Mouse (Mus musculus): ENCODE results near the gene Zfp865.

DNA sequence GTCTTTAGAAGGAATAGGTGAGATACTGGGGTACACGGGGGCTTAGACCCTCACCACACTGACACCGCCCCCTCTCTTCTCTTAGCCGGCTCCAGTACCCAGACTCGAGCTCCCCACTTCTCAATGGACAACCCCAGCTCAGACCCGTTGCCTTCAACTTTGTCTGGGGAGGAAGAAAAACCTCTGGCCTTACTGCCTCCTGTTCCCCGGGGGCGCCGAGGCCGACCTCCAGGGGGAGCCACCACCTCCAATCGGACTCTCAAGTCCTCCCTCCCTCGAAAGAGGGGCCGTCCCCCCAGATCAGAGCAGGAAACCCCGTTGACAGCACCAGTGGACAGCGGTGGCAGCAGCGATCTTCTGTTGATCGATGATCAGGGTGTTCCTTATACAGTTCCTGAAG lies 2.8 kb upstream of the Zfp865 start:
- no peak for TF ChIP-seq CTCF (IDR thresholded peaks at IDR 0.05; ENCODE audit: insufficient read depth, low read length)
- no peak for TF ChIP-seq POLR2A (IDR thresholded peaks at IDR 0.05; ENCODE audit: borderline replicate concordance, extremely low read depth, low read depth, low read length)
